Mouse (Mus musculus) midbrain, embryonic 14.5 days (tissue): ENCODE measurements at regions not wholly inside any gene's neighbourhood (a gene's known extent, or its start where the extent isn't known, plus 50 kb on each side); places are given as distances from the start of the nearest gene placed in this dataset.

Source experiments
- ATAC-seq: fragments of 200-750 bp; cut with Nextera tagmentation; 2 replicates; pipeline ENCODE4 v1.8.0; 2017; ENCODE audit warnings: moderate number of reproducible peaks, moderate library complexity; ENCODE audit not compliant: low FRiP score, low TSS enrichment
- DNase-seq: peaks from one replicate; pipeline ENCODE4 v3.0.0-alpha.2; 2015
- H3K27ac ChIP-seq: fragments of 300-500 bp; sonication (generic); replicated peaks from 2 replicates; pipeline ENCODE4 v1.5.1; 2014; ENCODE audit warnings: mild to moderate bottlenecking, low read depth, low read length, moderate library complexity
- H3K27me3 ChIP-seq: fragments of 300-500 bp; sonication (generic); 2 replicates; pipeline ENCODE4 v1.6.1; 2014; ENCODE audit warnings: low read length, control low read depth, mixed read lengths; ENCODE audit not compliant: control insufficient read depth, insufficient read depth
- H3K36me3 ChIP-seq: fragments of 300-500 bp; sonication (generic); 2 replicates; pipeline ENCODE4 v1.6.1; 2014; ENCODE audit warnings: low read length, control low read depth; ENCODE audit not compliant: control insufficient read depth, insufficient read depth
- H3K4me1 ChIP-seq: fragments of 300-500 bp; sonication (generic); 2 replicates; pipeline ENCODE4 v1.6.1; 2014; ENCODE audit warnings: mild to moderate bottlenecking, antibody characterized with exemption, low read length, control low read depth; ENCODE audit not compliant: control insufficient read depth, insufficient read depth
- H3K4me2 ChIP-seq: fragments of 300-500 bp; sonication (generic); 2 replicates; pipeline ENCODE4 v1.6.1; 2014; ENCODE audit warnings: mild to moderate bottlenecking, low read length, moderate library complexity
- H3K4me3 ChIP-seq: fragments of 300-500 bp; sonication (generic); replicated peaks from 2 replicates; pipeline ENCODE4 v1.5.1; 2014; ENCODE audit warnings: low read depth, low read length
- H3K9ac ChIP-seq: fragments of 300-500 bp; sonication (generic); replicated peaks from 2 replicates; pipeline ENCODE4 v1.6.1; 2014; ENCODE audit warnings: mild to moderate bottlenecking, low read length, moderate library complexity
- H3K9me3 ChIP-seq: fragments of 300-500 bp; sonication (generic); 2 replicates; pipeline ENCODE4 v1.6.1; 2016; ENCODE audit warnings: low read length, control low read depth, mixed read lengths; ENCODE audit not compliant: control insufficient read depth
- WGBS: fragments of 180-500 bp; shearing (Covaris S2); extraction: QIAGEN DNeasy Blood & Tissue Kit; methylation state at CpG from one replicate; pipeline ENCODE4 v1.1.7; 2014; 5-methylcytosine and 5-hydroxymethylcytosine counted together

DNA sequence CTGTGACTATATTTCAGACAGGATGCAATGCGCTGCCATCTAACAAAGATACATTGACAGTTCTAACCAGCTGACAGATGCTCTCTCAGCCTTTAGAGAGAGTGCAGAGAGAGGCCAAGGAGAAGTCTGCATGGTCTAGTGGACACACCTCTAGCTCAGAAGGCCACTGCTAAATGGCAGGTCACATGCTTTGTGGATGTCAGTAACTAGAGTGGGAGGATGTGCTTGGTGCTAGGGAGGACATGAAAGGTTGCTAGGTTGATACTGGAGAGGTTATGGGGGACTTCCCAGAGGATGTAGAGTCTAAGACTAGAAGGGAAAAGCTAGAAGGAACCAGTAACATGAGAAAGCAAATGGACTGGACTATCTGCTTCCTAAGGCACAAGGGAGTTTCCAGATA is 271.3 kb upstream of the Zwint start:
- Histone ChIP-seq H3K4me3 (no peak overlapping the region), H3K27me3 (no peaks in the 10 kb centered on the region), H3K4me2 (no peak overlapping the region), H3K27ac (no peak overlapping the region), H3K9me3 (no peaks in the 10 kb centered on the region), H3K36me3 (no peaks in the 10 kb centered on the region), H3K9ac (no peak overlapping the region), H3K4me1 (no peaks in the 10 kb centered on the region)
- DNase-seq = no peak
- WGBS = 76% methylated on average over 1 of the region's 1 CpGs
- no peak for ATAC-seq

GRCm38 (mm10) chr10:72384826-72385225 is 269.8 kb upstream of the Zwint start:
- Histone ChIP-seq H3K4me2 (no peak overlapping the region), H3K4me1 (no peaks in the 10 kb centered on the region), H3K4me3 (no peak overlapping the region), H3K9me3 (no peaks in the 10 kb centered on the region), H3K9ac (no peak overlapping the region), H3K27ac (no peak overlapping the region), H3K27me3 (no peaks in the 10 kb centered on the region), H3K36me3 (no peaks in the 10 kb centered on the region)
- whole genome bisulfite sequencing = 71% methylated on average over 1 of the region's 1 CpGs
- ATAC-seq = no peak
- no peak for DNase-seq

DNA sequence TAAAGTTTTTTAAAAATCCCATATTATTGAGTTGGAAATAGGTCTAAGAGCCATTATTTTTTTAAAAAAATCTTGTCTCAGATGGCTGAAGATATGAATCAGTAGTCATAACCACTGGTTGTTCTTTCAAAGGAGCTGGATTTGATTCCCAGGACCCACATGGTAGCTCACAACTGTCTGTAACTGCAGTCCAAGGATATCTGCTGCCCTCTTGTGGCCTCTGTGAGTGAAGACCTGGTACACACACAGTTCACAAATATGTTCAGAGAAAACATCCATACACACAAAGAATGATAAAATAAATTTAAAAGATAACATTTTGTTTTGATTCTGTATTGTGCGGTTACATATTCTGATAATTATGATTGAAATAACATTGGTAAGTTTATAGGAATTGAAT is 263.2 kb upstream of the Zwint start:
- Histone ChIP-seq H3K9me3 (no peaks in the 10 kb centered on the region), H3K9ac (no peak overlapping the region), H3K27me3 (no peaks in the 10 kb centered on the region), H3K4me2 (no peak overlapping the region), H3K27ac (no peak overlapping the region), H3K4me3 (no peak overlapping the region), H3K4me1 (no peaks in the 10 kb centered on the region), H3K36me3 (no peaks in the 10 kb centered on the region)
- 90% methylated on average over 1 of the region's 1 CpGs for WGBS
- ATAC-seq (no peak), DNase-seq (peak; percentile 26)

GRCm38 (mm10) chr10:72393279-72394041 is 261.2 kb upstream of the Zwint start:
- DNase-seq = no peak

GRCm38 (mm10) chr10:72394367-72394766 is 260.3 kb upstream of the Zwint start:
- H3K4me3 ChIP-seq = no peak overlapping the region
- no peaks in the 10 kb centered on the region for H3K4me1 ChIP-seq
- no peak overlapping the region for H3K4me2 ChIP-seq
- no peaks in the 10 kb centered on the region for H3K27me3 ChIP-seq
- WGBS = 98% methylated on average over 1 of the region's 1 CpGs
- H3K9me3 ChIP-seq = no peaks in the 10 kb centered on the region
- H3K9ac ChIP-seq = no peak overlapping the region
- no peak overlapping the region for H3K27ac ChIP-seq
- ATAC-seq = no peak
- no peak for DNase-seq
- H3K36me3 ChIP-seq = no peaks in the 10 kb centered on the region

More at GRCm38 (mm10) chr10:72393279-72394041, 261.2 kb upstream of the Zwint start:
- no peak for ATAC-seq
- 88% methylated on average over 12 of the region's 12 CpGs for WGBS
- Histone ChIP-seq H3K9me3 (no peaks in the 10 kb centered on the region), H3K27ac (no peak overlapping the region), H3K36me3 (no peaks in the 10 kb centered on the region), H3K4me2 (no peak overlapping the region), H3K4me3 (no peak overlapping the region), H3K4me1 (no peaks in the 10 kb centered on the region), H3K9ac (no peak overlapping the region), H3K27me3 (no peaks in the 10 kb centered on the region)

GRCm38 (mm10) chr10:72403290-72403689 is 251.4 kb upstream of the Zwint start:
- ATAC-seq = no peak
- Histone ChIP-seq H3K27ac (no peak overlapping the region), H3K27me3 (no peaks in the 10 kb centered on the region), H3K4me3 (no peak overlapping the region), H3K9ac (no peak overlapping the region), H3K9me3 (no peaks in the 10 kb centered on the region), H3K4me1 (no peaks in the 10 kb centered on the region), H3K4me2 (no peak overlapping the region), H3K36me3 (no peaks in the 10 kb centered on the region)
- DNase-seq = peak; percentile 17
- WGBS = 56% methylated on average over 4 of the region's 4 CpGs

GRCm38 (mm10) chr10:72410305-72410704 is 244.3 kb upstream of the Zwint start:
- no peak overlapping the region for H3K4me2 ChIP-seq
- H3K4me3 ChIP-seq = no peak overlapping the region
- ATAC-seq (no peak), DNase-seq (no peak)
- H3K27ac ChIP-seq = no peak overlapping the region
- WGBS = 74% methylated on average over 3 of the region's 3 CpGs
- H3K9me3 ChIP-seq = no peaks in the 10 kb centered on the region
- no peaks in the 10 kb centered on the region for H3K36me3 ChIP-seq
- no peak overlapping the region for H3K9ac ChIP-seq
- no peaks in the 10 kb centered on the region for H3K27me3 ChIP-seq
- H3K4me1 ChIP-seq = no peaks in the 10 kb centered on the region

- H3K9ac ChIP-seq = no peak overlapping the region
- no peaks in the 10 kb centered on the region for H3K4me1 ChIP-seq
- WGBS = 85% methylated on average over 6 of the region's 6 CpGs
- H3K9me3 ChIP-seq = no peaks in the 10 kb centered on the region
- no peak for DNase-seq
- H3K27ac ChIP-seq = no peak overlapping the region
- H3K27me3 ChIP-seq = no peaks in the 10 kb centered on the region
- no peak overlapping the region for H3K4me3 ChIP-seq
- H3K36me3 ChIP-seq = no peaks in the 10 kb centered on the region
- no peak for ATAC-seq
- no peak overlapping the region for H3K4me2 ChIP-seq
Observed at GRCm38 (mm10) chr10:72411670-72412069, 243.0 kb upstream of the Zwint start.

- no peaks in the 10 kb centered on the region for H3K4me1 ChIP-seq
- H3K4me3 ChIP-seq = no peak overlapping the region
- H3K36me3 ChIP-seq = no peaks in the 10 kb centered on the region
- DNase-seq (no peak), ATAC-seq (no peak)
- 93% methylated on average over 4 of the region's 4 CpGs for WGBS
- no peak overlapping the region for H3K27ac ChIP-seq
- no peak overlapping the region for H3K4me2 ChIP-seq
- no peaks in the 10 kb centered on the region for H3K27me3 ChIP-seq
- no peak overlapping the region for H3K9ac ChIP-seq
- H3K9me3 ChIP-seq = no peaks in the 10 kb centered on the region
Observed at GRCm38 (mm10) chr10:72454629-72455028, 200.0 kb upstream of the Zwint start.
